Mouse (Mus musculus) layer of hippocampus, postnatal 25 days (tissue): ENCODE measurements around the gene Brpf1. TPM values are rescaled to one million over a fixed set of nuclear protein-coding genes. Genes with fewer than 3 reads are reported as not detected.
"Not testable (repeated sequence)": the region's sequence is repeated elsewhere in the genome, so short reads cannot be mapped to it uniquely, and the experiment has no call there.

Experiments used
- DNase-seq, 2 experiments: peaks; one replicate each; pipeline ENCODE4 v3.0.0; 2022; ENCODE audit warnings: mixed read lengths in 2 of 2, low spot score in 1 of 2; ENCODE audit errors: extremely low spot score in 1 of 2
- total RNA-seq, 2 experiments: library from RNA; stranded (reverse); gene quantifications; 2 replicates each; pipeline ENCODE4 v1.2.3; 2021

The Brpf1 gene
- total RNA-seq, 2 experiments from 2014 or later = 32.2 to 35.1 TPM

DNA sequence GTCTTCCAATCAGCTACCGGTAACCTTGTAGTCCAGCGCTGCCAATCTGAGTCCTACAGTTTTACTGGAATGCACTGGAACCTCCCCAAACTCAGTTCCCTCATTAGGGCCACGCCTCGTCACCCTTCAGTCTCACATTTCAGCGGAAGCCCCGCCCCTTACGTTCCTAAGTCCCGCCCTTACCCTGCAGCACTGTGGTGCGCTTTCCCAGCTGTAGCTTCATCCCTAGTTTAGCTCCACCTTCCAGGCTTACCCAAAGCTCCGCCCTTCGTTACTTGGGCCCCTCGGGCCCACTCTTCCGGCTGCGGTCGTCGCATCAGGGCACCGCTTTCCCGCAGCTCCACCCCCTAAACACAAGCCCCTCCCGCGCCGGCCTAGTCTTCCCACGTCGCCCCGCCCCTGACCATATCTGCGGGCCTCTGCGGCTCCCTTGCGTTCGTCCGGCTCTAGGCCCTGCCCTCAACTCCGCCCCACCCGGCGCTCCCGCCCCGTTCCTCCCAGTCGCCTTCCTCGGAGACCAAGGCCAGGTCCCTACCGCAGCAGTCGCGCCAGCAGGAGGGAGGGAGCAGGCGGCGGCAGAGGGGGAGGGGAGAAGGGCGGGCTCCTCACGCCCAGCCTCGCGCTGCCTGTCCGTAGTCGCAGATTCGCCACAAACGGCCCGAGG lies 483 bp upstream of the Brpf1 start:
- peak; percentile 90 to 97 for DNase-seq

DNA sequence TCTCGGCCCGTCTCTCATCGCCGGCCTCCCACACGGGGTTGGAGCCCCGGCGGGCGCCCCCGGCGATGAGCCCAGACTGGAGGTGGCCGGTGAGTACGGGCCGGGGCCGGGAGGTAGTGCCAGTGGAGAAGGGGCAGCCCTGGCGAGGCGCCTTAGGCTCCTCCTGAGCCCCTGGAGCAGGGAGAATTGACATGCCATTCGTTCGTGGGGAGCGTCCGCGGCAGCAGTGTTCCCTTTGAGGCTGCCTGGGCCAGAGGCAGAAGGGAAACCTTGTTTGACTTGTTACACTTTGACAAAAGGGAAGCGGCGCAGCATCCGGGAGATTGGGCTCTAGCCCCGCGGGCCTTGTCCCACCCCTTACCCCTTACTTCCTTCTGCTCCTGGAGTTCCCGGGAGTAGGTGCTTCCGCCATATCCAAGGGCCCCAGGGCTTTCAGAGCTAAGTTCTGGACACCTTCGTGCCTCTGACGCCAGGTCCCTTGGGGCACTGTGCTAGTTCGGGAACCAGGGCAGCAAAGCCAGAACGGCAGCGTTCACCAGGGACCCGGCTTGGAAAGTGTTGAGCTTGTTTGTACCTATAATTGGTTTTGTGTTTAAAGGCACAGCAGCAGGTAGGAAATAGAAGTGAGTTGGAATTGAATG lies 664 bp downstream of the Brpf1 start:
- DNase-seq = peak; percentile 13 to 26

DNA sequence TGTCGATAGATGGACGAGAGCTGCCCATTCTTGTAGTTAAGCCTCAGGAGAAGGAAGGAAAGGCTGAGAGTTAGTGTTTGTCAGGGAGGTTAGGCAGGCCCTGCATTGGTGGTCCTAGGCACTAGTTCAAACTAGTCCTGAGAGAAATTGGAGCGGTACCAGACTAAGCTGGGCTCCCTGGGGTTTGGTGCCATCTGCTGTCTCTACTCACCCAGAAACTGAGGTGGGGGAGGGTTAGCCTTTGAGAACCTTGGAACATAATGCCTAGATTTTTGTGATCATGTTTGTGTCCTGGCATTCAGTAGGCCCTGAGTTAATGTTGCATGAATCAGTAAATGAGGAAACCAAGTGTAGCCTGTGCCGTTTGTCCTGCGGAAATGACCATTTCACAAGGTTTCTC lies 1.2 kb downstream of the Brpf1 start:
- peak in 1 of 2 experiments; percentile 29 for DNase-seq

DNA sequence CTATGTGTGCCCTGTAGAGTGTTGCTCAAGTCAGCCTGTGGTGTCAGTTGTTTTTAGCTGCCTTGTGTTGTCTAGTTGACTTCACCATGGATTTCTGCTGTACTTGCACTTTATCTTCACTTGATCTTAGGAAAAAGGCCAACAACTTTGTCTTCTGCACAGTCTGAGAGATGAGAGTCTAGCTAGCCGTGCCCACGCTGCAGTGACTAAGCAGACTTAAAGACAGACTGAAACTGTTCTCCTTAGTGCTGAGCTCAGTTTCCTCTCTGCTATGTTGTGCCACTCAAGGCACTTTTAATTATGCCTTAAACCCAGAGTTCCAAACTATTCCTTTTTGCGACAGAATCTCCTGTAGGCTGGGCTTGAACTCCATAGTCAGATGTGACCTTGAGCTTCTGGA lies 9.0 kb downstream of the Brpf1 start:
- DNase-seq = no peak

DNA sequence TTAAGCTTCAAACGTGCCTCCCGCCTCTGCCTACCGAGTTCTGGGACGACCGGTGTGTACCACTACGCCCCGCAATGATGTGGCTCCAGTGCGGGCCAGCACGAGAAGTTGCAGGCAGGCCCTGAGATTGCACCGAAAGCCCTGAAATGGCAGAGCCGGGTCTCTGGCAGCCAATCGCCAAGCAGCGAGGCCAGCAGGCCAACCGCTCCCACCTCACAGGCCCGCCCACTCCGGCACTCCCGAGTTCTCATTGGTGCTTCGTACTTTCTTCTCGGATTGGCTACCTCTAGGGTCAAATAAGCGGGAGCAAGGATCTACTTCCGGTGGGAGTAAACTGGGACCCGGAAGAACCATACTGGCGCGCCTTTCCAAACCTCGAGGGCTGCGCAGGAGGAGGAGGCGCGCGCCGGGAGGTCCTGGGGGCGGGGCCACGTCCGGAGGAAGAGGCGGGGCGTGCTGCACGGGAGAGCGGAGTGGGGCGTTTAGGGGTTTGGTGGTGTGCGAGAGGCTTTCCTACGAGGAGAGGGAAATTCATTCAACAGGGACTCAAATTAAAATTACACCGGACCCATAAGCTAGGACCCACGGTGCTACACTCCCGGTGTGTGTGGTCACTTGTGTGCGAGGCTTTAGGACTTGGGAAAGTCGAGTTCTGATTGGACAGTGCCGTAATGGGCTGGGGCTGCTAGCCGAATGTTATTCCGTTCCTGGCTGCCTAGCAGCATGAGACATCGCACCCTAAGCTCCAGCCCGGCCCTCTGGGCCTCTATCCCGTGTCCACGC lies 19.8 kb downstream of the Brpf1 start, which contains the start of gene Ogg1:
TSS of gene Ogg1 (plus strand) at position 440 of the 783 bp plus-strand sequence.
- peak; percentile 80 to 85 for DNase-seq

DNA sequence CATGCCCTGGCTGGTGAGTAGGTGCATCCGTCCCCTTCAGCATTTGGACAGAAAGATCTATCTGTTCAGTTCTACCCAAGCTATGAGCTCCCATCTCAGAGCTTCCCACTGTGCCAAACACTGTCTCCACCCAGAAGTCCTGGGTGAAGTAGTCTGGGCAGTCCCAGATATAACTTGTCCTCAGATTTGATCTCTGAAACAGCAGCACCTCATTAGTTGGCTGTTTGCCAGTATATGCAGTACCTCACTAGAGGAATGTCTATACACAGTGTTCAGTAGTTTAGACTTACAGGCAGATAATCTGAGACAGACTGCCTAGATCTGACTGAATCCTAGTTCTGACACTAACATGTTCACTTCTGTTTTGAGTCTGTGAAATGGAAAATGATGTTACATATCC lies 22.5 kb downstream of the Brpf1 start:
- DNase-seq = no peak

DNA sequence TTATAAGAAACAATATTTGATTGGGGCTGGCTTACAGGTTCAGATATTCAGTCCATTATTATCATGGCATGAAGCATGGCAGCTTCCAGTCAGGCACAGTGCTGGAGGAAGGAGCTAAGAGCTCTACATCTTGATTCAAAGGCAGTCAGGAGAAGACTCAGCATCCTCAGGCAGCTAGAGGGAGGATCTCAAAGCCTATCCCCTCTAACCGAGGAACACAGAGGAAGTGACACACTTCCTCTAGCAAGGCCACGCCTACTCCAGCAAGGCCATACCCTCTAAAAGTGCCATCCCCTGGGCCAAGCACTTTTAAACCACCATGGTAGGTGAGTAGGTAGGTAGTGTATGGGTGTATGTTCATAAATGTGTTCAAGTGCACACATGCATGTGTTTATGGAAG lies 23.6 kb downstream of the Brpf1 start:
- no peak for DNase-seq

DNA sequence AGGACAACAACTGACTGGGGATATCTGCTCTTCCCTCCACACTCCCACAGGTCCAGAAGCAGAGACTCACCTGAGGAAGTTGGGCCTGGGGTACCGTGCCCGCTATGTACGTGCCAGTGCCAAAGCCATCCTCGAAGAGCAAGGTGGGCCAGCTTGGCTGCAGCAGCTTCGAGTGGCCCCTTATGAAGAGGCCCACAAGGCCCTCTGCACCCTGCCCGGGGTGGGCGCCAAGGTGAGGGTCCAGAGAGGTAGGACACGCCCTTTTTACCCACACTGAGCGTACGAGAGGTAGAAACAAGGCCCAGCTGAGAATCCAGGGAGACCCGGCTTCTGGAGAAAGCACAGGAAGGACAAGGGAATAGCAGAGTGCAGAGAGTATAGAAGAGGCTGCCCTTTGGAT lies 24.8 kb downstream of the Brpf1 start:
- no peak for DNase-seq

DNA sequence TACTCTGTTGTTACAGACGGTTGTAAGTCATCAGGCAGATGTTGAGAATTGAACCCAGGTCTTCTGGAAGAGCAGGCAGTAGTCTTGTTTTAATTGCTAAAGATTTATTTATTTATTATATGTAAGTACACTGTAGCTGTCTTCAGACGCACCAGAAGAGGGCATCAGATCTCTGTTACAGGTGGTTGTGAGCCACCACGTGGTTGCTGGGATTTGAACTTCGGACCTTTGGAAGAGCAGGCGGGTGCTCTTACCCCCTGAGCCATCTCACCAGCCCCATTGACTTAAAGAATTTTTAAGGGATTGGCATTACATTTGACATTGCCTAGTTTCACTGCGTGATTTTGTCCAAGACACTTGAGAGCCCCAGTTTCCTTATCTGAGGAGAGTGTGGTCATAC lies 25.8 kb downstream of the Brpf1 start:
- DNase-seq = not testable (repeated sequence)

DNA sequence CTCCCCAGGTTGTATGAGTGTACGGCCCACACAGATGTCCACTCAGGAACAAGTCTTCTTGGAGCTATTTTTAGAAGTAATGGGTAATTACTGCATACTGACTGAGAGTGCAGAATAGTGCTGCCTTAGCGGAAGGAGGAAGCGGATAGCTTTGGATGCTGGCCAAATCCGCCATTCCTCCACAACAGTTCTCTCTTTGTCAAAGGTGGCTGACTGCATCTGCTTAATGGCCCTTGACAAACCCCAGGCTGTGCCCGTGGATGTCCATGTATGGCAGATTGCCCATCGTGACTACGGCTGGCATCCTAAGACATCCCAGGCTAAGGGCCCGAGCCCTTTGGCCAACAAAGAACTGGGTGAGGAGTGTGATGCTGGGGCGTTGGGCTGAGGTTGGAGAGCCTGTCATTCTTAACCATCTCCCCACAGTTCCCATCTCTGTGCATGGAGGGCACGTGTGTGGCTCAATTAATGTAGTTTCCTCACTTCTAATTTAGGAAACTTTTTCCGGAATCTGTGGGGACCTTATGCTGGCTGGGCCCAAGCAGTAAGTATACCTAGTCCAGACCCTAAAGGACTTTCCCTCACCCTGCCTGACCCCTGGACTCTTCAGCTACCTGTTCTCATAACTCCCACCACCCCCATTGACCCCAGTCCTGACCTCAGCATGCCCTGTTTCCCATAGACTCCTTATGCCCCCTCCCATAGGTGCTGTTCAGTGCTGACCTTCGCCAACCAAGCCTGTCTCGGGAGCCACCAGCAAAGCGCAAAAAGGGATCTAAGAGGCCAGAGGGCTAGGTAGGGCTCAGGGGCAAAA lies 26.4 kb downstream of the Brpf1 start:
- DNase-seq = peak in 1 of 2 experiments; percentile 53

DNA sequence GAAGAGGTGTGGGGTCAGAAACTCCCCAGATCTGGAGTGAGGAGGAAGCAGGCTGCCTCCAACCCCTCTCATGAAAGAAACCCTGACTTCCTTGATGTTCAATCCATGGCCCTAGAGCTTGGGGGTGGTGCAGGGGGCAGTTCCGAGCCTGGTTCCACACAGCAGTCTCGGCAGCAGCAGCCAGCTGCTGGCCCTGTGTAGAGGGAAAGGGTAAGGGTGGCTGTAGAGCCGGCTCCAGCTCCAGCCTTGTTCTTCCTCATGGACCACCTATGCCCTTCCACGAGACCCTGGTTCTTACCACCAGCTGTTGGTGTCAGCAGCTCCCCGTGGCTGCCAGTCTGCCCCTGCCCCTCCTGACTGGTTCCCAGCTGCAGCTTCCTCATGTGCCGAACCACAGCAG lies 27.3 kb downstream of the Brpf1 start:
- no peak for DNase-seq

DNA sequence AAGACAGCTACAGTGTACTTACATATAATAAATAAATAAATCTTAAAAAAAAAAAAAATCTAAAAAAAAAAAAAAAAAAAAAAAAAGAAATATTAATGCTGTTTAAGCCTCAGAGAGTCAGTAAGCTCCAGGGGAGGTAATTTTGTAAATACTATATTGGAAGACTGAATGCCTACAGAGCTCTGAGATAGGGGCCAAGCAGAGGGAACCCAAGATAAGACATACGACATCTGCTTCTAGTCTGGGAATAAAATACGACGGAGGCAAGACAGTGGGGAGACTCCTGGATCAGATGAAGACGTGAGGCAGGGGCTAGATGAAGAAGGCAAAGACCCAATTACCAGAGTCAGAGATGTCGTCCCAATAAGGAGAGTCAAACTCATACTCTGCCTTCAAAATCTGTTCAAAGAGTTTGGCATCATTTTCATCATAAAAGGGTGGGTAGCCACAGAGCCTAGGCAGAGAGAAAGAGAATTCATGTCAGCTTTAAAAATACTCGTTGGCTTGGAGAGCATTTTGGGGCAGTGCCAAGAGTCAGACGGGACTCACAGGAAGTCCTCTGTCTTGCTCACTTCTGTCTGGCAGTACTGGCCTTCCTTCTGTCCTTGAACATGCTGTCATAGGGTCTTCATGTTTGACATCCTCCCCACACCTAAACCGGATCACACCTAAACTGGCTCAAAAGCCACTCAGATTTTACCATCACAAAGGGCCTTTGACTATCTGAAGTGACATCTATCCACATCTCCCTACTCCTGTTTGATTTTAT lies 30.1 kb downstream of the Brpf1 start:
- DNase-seq = no peak

DNA sequence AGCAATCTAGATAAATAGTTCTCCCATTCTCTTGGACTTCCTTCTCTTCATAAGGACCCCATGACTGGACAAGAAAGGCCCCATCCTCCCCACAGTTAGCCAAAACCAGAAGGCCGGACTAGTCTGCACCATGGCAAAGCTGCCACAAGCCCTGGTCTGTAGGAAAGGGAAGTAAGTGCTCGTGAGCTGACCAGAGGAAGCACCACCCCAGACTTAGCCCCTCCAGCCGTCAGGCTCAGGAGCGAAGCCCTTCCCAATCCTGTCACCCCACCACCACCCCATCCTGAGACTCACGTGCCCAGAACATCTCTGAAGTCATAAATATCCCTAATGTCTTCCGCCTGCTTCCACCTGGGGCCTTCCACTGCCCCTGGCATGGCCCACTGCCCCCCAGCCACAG lies 34.6 kb downstream of the Brpf1 start:
- DNase-seq = no peak

DNA sequence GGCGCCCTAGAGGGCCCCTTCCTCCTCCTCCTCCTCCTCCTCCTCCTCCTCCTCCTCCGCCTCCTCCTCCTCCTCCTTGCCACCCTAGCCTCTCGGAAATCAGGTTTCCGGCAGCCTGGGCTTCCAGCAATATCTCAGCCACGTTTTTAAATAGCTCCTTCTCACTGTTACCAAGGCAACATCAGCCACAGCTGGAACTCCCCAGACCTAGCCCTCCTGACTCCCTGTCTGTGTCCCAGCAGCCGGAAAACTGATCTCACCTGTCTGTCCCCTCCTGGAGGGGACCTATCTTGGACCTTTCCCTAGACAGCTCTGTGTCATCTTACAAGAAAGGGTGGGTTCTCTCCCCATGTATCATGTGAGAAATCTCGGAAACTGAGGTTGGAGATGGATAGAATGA lies 35.4 kb downstream of the Brpf1 start:
- no peak for DNase-seq

DNA sequence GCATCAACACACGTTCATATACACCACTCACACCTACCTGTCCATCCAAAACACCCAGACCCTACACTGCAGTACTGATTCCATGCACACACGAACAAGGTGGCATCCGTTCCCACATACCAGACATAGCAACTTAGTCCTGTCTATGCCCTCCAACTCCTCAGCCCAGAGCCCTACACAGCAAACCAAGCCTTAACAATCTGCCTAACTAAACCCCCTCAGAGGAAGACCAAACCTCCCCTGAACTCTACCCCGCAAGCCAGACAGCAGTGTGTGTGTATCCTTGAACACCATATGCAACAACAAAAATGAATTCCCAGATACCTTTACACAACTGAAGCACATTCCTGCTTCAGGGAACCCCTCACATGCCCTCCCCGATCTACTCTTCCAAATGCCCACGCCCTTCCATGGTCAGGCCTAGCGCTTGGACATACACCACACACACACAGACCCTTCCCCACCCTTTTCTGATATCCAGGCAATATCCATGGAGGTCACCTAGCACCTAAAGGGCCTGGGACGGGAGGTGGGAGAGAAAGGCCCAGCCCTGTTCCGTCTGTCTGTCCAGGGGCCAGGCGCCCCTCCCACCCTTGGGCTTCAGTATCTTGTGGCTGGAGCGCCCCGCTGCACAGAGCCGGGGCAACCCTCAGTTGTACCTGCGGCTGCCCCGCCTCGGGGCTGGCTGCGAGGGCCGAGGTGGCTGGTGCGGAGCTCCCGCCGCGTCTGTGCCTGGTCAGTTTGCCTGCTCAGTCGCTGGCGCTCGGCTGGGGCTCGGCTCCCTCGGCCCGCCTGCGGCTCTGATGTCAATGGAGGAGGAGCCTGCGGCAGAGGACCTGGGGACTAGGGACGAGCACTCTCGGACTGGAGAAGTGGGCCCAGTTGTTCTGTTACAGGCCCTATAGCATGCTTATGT lies 36.5 kb downstream of the Brpf1 start, which contains the start of gene Camk1:
TSS of gene Camk1 (minus strand) at position 808 of the 916 bp plus-strand sequence.
- peak; percentile 52 to 65 for DNase-seq

DNA sequence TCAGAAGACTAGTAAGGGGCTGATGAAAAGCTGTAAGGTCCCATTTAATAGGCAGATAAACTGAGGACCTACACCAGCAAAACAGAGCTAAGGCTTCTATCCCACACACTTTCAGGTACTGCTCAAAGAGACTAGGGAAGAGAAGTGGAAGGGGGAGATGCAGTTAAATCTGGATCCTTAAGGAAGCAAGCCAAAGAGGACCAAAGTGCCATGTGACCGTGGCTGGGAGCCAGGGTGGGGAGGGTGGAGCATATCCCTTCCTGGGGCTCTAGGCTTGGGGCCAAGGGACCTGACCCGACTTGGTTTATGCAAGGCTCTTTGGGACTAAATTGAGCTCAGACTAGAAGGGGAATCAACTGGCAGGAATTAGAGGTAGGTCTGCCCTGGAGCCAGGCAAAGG lies 37.4 kb downstream of the Brpf1 start:
- no peak for DNase-seq

DNA sequence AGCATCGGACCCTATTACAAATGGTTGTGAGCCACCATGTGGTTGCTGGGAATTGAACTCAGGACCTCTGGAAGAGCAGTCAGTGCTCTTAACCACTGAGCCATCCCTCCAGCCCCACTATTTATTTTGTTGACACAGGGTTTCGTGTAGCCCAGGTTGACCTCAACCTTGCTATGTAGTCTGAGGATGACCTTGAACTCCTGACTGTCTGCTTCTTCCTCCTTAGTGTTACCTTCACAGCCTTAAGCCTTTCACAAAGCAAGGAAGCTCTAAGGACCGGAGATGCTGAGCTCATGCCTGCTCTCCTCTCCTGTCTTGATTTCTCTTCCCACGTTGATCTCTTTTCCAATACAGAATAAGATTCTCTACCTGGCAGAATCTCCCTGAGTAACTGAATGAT lies 40.0 kb downstream of the Brpf1 start:
- DNase-seq = no peak

DNA sequence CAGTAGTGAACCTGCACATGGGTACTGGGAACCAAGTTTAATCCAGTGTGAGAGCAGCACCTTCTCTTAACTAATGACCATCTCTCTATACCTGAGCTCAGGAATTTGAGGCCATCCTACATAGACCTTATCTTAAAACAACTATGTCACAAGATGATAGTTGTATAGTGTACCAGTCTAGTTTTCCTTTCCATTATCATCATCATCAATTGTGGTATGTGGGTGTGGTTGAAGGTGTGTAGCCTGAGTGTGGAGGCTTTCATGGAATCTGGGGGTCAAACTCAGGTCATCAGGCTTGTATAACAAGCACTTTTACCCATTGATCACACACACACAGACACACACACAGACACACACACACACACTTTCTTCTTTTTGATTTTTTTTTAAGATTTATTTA lies 43.6 kb downstream of the Brpf1 start:
- no peak for DNase-seq

DNA sequence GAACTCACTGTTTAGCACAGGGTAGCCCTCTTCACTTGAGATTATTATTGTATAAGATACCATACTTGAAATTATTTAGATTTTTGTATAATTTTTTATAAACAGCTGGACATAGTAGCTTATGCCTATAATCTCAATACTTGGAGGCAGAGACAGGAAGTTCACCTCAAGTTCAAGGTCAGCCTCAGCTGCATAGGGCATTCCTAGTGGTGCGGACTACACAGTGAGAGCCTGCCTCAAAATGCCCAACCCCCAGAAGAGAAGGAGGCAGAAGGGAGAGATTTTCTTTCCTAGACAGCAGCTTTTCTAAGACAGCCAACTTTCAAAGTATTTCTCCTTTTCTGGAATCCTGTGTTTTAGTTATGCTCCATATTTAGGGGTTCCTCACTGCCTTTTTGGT lies 44.2 kb downstream of the Brpf1 start:
- DNase-seq = no peak
